Mouse (Mus musculus): ENCODE data around the gene Chrm3.
A peak's percentile ranks its signal among the peaks of the same experiment; 100 is the strongest.

Chrm3 gene

GRCm38 (mm10) chr13:9888284-9888683, 472.4 kb downstream of the Chrm3 start:
- no peak for DNase-seq

GRCm38 (mm10) chr13:9887261-9887660, 473.4 kb downstream of the Chrm3 start:
- DNase-seq, result no peak

DNA sequence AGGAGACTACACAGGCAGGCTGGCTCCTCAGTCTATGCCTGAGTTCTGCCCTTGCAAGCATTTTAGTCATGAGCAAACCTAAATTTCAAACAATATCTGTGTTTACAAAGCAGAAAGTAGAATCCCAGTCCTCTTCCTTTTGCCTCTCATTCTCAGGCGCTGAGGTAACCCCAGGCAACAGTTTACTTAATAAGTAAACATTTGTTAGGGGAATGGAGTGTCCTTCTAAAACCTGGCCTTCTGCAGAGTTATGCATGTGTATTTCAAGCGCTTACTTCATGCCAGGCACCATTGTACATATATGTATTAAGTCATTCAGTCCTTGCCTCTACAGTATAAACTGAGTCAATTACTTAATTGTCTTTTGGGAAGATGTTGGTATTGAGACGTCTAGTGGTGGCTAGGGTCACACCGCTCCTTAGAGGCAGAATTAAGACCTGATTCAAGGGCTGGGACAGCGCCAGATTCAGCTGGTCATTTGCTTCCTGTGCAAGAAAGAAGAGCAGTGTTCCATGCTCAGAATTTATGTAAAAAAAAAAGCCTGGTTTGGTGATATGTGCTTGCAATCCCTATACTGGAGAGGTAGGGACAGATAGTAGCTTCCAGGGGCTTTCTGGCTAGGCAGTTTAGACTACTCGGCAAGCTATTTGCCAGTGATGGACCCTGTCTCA, 474.0 kb downstream of the Chrm3 start:
- DNase-seq, result peak in 1 of 2 experiments; percentile 46

DNA sequence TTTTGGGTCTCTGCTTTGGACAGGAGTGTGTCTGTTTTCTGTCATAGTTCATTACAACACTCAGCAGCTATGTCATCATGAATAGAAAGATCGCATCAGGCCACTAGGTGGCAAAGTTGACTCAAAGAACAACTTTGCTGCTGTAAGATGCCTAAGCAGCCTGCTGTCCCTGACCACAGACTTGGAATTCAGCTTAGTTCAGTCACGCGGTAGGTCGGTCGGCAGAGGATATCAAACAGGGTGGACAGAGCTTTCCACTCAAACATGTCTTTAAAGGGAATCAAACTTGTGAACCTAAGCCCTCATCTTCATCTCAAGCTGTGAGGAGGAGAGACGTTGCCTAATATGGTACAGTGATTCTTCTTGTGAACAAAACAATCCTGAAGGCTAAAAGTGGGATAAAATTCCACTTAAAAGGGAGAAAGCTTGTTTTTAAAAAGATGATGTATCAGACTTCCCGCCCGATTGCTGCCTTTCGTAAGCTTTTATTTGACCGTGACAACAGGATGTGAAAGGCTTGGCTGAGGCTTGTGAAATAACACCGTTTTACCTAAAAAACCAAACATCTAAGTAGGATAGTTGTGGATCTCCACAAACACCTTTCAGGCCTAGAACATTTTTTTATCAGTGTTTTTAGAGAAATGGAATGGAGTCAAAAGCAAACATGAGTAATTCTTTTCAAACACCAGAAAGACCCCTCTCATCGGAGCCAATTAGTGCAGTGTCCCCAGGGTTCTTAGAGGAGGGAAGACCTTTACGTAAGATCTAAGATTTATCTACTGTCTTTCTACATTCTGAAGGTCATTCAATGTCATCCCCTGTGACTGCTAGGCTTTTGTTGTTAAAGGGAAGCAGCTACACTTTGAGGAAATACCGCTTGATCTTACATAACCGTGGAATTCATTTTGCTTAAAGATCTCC, 478.0 kb downstream of the Chrm3 start:
- peak; percentile 50 to 79 for DNase-seq

DNA sequence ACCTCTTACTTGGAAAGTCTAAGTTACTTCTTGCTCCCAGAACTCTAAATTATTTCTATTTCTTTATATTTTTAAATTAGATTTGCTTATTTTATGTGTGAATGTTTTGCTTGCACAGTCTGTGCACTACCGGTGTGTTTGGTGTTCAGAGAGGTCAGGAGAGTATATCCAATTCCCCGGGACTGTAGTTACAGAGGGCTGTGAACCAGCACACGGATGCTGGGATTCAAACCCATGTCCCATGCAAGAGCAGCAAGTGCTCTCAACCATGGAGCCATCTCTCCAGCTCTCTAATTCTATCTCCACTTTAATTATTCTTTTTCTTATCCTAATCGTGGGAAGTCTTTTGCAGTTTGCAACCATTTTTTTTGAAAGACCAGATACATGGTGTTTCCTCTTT, 478.7 kb downstream of the Chrm3 start:
- DNase-seq, result no peak

DNA sequence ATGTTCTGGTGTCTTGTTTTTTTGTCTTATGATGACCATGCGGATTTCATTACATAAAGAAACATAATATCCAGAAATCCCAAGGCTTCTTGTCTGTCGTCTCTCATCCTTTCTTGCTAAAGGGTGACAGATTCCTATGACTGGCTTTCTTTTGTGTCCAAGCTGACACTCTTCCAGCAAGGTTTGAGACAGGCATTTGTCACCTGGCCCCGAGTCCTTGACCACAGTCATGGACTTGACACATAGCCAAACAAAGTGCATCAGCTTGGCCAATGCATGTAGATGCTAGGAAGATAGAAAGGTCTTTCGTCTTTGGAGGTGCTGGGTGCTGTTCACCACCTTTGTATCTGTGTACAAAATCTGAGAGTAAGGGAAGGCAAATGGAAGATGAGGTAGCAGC, 480.2 kb downstream of the Chrm3 start:
- DNase-seq, result no peak

GRCm38 (mm10) chr13:9878596-9879010, 482.0 kb downstream of the Chrm3 start:
- DNase-seq, result peak in 1 of 2 experiments; percentile 29

GRCm38 (mm10) chr13:9873377-9873776, 487.3 kb downstream of the Chrm3 start:
- DNase-seq, result peak in 1 of 2 experiments; percentile 21

DNA sequence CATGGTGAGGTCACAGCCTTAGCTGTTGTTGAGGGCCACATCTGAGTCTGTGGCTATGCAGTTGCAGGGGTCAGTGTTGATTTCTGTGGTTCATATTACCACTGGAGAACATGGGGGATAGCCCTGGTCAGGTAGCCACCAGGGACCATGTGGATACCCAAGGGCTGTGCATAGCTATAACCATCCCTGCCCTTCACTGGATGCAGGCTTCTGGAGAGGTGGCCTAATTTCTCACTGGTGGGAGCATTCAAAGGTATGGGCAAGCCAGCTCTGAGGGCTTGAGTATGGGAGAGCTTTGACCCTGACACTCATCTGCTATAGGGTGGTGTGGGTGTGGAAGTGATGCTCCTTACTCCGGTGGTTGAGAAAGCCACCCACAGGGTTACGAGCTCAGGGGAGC, 494.5 kb downstream of the Chrm3 start:
- DNase-seq, result no peak

DNA sequence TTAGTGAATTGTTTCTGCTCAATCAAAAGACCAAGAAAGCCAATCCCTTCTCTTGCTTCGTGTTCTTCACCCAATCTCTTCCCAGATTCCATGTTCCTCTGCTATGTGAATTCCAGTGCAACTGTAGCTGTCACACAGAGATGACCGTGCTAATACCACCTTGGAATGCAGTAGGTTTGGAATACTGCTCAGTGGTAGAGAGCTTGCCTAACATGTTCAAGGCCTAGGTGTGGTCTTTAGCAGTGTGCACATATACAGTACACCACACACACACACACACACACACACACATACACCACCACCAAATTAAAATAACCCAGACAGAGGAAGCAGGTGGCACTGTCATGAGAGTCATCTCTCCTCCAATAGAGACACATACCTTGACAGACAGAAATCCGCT, 513.1 kb downstream of the Chrm3 start:
- DNase-seq, result no peak

DNA sequence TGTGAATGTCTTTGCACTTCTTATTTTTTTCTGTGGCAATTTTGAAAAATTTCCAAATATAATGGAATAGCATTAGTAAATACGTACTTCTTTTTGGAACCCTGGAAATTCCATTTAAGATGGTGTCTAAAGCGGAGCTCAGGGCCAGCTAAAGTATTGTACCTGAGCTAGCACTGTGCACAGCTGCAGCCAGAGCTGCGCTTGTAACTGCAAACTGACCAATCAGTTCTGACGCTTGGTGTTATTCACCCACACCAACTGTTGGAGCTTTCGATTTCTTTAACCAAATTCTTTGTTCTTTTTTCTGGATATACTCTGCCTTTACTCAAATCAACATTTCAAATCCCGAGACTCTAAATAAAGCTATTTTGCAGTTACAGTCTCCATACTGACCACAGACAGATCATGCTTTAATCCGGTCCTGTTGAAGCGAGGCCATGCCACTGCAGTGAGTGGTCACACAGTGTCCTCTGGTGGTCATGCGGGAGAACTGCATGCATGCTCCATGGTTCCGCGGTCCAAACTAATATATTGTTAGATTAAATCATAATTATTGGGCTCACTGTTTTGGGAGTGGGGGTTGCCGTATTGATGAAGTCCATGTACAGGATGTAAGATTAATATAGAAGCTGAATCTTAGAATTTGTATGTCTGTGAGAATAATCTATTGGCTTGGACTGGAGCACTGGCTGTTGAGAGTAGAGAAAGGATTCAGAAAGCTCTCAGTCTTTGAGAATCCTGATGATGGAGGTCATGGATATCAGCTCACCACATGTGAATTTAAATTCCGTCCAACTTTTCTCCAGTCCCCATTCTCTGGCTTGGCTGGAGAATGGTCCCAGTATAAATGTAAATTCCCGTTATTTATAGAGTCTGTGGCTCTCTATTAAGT, 513.9 kb downstream of the Chrm3 start:
- DNase-seq, result peak; percentile 42 to 71

- peak; percentile 35 to 63 for DNase-seq
Measured at GRCm38 (mm10) chr13:9834146-9834679, 526.4 kb downstream of the Chrm3 start.

- DNase-seq, result peak; percentile 24 to 44
Measured at GRCm38 (mm10) chr13:9826227-9826626, 534.4 kb downstream of the Chrm3 start.

Measured in lung, postnatal 4 days (tissue).